8 mouse cellular contexts compared by ENCODE assay signal in genomic region chr6:125367758-125368371, GRCm38 (mm10). TPM values are rescaled to one million over a fixed set of nuclear protein-coding genes. Genes with fewer than 3 reads are reported as not detected.
DNase-seq lines count a peak whose midpoint lies in the region; ATAC-seq and TF ChIP-seq lines count a peak whose summit lies in the region.

No protein-coding gene starts in this region.

- H3K27me3 ChIP-seq in kidney, embryonic 14.5 days (ENCODE audit: control insufficient read depth, insufficient read depth, low read length), result peaks cover 2% of the 10 kb centered on the region
- H3K27me3 ChIP-seq in neural tube, embryonic 15.5 days (replicated peaks), result peaks cover 26% of the 10 kb centered on the region

- DNase-seq in heart, adult 11 months, result peak; percentile 96
- no peak for DNase-seq in heart, adult 8-10 months (ENCODE audit: low spot score)
- DNase-seq in R1 (ENCODE audit: low read depth, low spot score), result peak; percentile 78
- no peak for DNase-seq in yolk sac, embryonic 10.5 days (ENCODE audit: low spot score)
- DNase-seq in left cerebral cortex, adult 2 months (ENCODE audit: extremely low spot score in 1 of 2, low spot score in 2 of 2), result no peak

- 60% methylated on average over 4 of the region's 4 CpGs for WGBS in kidney, embryonic 14.5 days
- 58% methylated on average over 4 of the region's 4 CpGs for WGBS in neural tube, embryonic 15.5 days

- no peak overlapping the region for H3K4me3 ChIP-seq in kidney, embryonic 14.5 days (ENCODE audit: low read length)
- H3K4me3 ChIP-seq in left cerebral cortex, adult 2 months, result no peak overlapping the region
- H3K4me3 ChIP-seq in neural tube, embryonic 15.5 days (replicated peaks), result no peak overlapping the region

- peaks cover 11% of the 10 kb centered on the region; the same call in 1 of the 2 replicates for H3K4me1 ChIP-seq in kidney, embryonic 14.5 days (ENCODE audit: control insufficient read depth, insufficient read depth, low read length)
- peaks cover 15% of the 10 kb centered on the region for H3K4me1 ChIP-seq in neural tube, embryonic 15.5 days

- H3K27ac ChIP-seq in kidney, embryonic 14.5 days (ENCODE audit: low read depth, low read length), result peak overlapping the region; percentile 7; the same call in 1 of the 2 replicates
- no peak overlapping the region for H3K27ac ChIP-seq in left cerebral cortex, adult 2 months
- H3K27ac ChIP-seq in neural tube, embryonic 15.5 days (replicated peaks), result no peak overlapping the region

- H3K9ac ChIP-seq in kidney, embryonic 14.5 days (ENCODE audit: low read depth, low read length), result no peak overlapping the region
- no peak overlapping the region for H3K9ac ChIP-seq in neural tube, embryonic 15.5 days (replicated peaks)

- no peaks in the 10 kb centered on the region for H3K36me3 ChIP-seq in kidney, embryonic 14.5 days (ENCODE audit: control insufficient read depth, insufficient read depth, low read length)
- H3K36me3 ChIP-seq in neural tube, embryonic 15.5 days, result no peaks in the 10 kb centered on the region

- ATAC-seq in kidney, embryonic 14.5 days (ENCODE audit: low FRiP score, low TSS enrichment), result no peak
- peak; percentile 20; the same call in 1 of the 2 replicates for ATAC-seq in neutrophil, adult 5-6 weeks (ENCODE audit: extremely low read depth, insufficient number of reproducible peaks, low FRiP score, poor library complexity, severe bottlenecking)
- ATAC-seq in neural tube, embryonic 15.5 days (ENCODE audit: low FRiP score), result no peak

- TF ChIP-seq CTCF in left cerebral cortex, adult 2 months (IDR thresholded peaks at IDR 0.05), result no peak

- no peak overlapping the region for H3K4me2 ChIP-seq in kidney, embryonic 14.5 days (replicated peaks; ENCODE audit: low read depth, low read length)
- no peak overlapping the region for H3K4me2 ChIP-seq in neural tube, embryonic 15.5 days

- H3K9me3 ChIP-seq in kidney, embryonic 14.5 days (ENCODE audit: control insufficient read depth, low read length), result no peaks in the 10 kb centered on the region
- no peaks in the 10 kb centered on the region for H3K9me3 ChIP-seq in neural tube, embryonic 15.5 days (replicated peaks)

- intact Hi-C loops in left cerebral cortex, adult 2 months (cut with DNase I), result loop anchor here (2.0 kb wide), 1 partner anchor 93 kb away; no protein-coding TSS in a partner anchor

RNA-seq across cellular contexts. Expression of gene Plekhg6, which starts 12.7 kb away (rescaled TPM):
- under 1 TPM in 2 of 4 experiments, not detected in 2; 0.06 to 0.09 TPM for total RNA-seq in heart, adult 8-10 months (2022)
- 3.8 and 6.1 TPM in 2 replicates for polyA plus RNA-seq in kidney, embryonic 14.5 days (2014; fragmentation: Nextera tagmentation; extraction: Ambion mirVana)
- total RNA-seq in neutrophil, adult 5-6 weeks (2017), result 0.25 and 0.35 TPM in 2 replicates
- under 1 TPM; 0.30 to 0.34 TPM for total RNA-seq in left cerebral cortex, adult 2 months (2021)
- polyA plus RNA-seq in neural tube, embryonic 15.5 days (2015; fragmentation: Nextera tagmentation; extraction: Ambion mirVana), result 0.23 and 0.70 TPM in 2 replicates

RNA-seq across cellular contexts. Expression of gene Tnfrsf1a, which starts 18.7 kb away (rescaled TPM):
- total RNA-seq in heart, adult 8-10 months (2022), result 10 to 100 TPM; 50.4 to 54.8 (median 52.8) TPM
- 67.1 and 69.3 TPM in 2 replicates for polyA plus RNA-seq in kidney, embryonic 14.5 days (2014; fragmentation: Nextera tagmentation; extraction: Ambion mirVana)
- 202 and 215 TPM in 2 replicates for total RNA-seq in neutrophil, adult 5-6 weeks (2017)
- 10 to 100 TPM; 10.8 to 11.1 TPM for total RNA-seq in left cerebral cortex, adult 2 months (2021)
- polyA plus RNA-seq in neural tube, embryonic 15.5 days (2015; fragmentation: Nextera tagmentation; extraction: Ambion mirVana), result 13.6 and 28.4 TPM in 2 replicates

RNA-seq across cellular contexts. Expression of gene Scnn1a, which starts 47.4 kb away (rescaled TPM):
- total RNA-seq in heart, adult 8-10 months (2022), result under 1 TPM; 0.46 to 0.80 (median 0.58) TPM
- 2.5 and 3.3 TPM in 2 replicates for polyA plus RNA-seq in kidney, embryonic 14.5 days (2014; fragmentation: Nextera tagmentation; extraction: Ambion mirVana)
- 11.6 and 12.6 TPM in 2 replicates for total RNA-seq in neutrophil, adult 5-6 weeks (2017)
- total RNA-seq in left cerebral cortex, adult 2 months (2021), result 1 to 10 TPM; 2.5 to 2.7 TPM
- polyA plus RNA-seq in neural tube, embryonic 15.5 days (2015; fragmentation: Nextera tagmentation; extraction: Ambion mirVana), result 0.44 and 2.6 TPM in 2 replicates

RNA-seq across cellular contexts. Expression of gene Ltbr, which starts 54.2 kb away (rescaled TPM):
- 10 to 100 TPM; 24.4 to 26.2 (median 25.5) TPM for total RNA-seq in heart, adult 8-10 months (2022)
- 54.0 and 54.3 TPM in 2 replicates for polyA plus RNA-seq in kidney, embryonic 14.5 days (2014; fragmentation: Nextera tagmentation; extraction: Ambion mirVana)
- 43.7 and 45.6 TPM in 2 replicates for total RNA-seq in neutrophil, adult 5-6 weeks (2017)
- 1 to 10 TPM; 7.9 to 9.1 TPM for total RNA-seq in left cerebral cortex, adult 2 months (2021)
- 19.5 and 28.1 TPM in 2 replicates for polyA plus RNA-seq in neural tube, embryonic 15.5 days (2015; fragmentation: Nextera tagmentation; extraction: Ambion mirVana)

Comparison
In these comparisons a context has a peak if more than half of its experiments do, and no peak if none do; other contexts are left out.
1. DNase-seq: peak in heart, adult 11 months (single experiment) and R1 (single experiment); none in heart, adult 8-10 months (single experiment), yolk sac, embryonic 10.5 days (single experiment) and left cerebral cortex, adult 2 months (0 of 2).
2. RNA of gene Tnfrsf1a, which starts 18.7 kb away (total RNA-seq): 202 to 215 TPM in neutrophil, adult 5-6 weeks and 50.4 to 54.8 TPM in heart, adult 8-10 months; 10.8 to 11.1 TPM in left cerebral cortex, adult 2 months; every median in the first group is over 4 times any median in the second.